Mouse (Mus musculus) ES-E14 (cell line): ENCODE measurements at regions not wholly inside any gene's neighbourhood (a gene's known extent, or its start where the extent isn't known, plus 50 kb on each side); places are given as distances from the start of the nearest gene placed in this dataset.

Source experiments
- DNase-seq: peaks from one replicate; pipeline ENCODE4 v3.0.0-alpha.2; 2013; ENCODE audit warnings: low read depth, low spot score
- H3K27ac ChIP-seq: 2 replicates; pipeline ENCODE4 v1.5.1; 2012; ENCODE audit warnings: low read depth, mild to moderate bottlenecking, low read length, moderate library complexity, mixed read lengths; ENCODE audit not compliant: poor library complexity, insufficient read depth, severe bottlenecking
- H3K36me3 ChIP-seq: 2 replicates; pipeline ENCODE4 v1.6.1; 2012; ENCODE audit warnings: mild to moderate bottlenecking, low read length, moderate library complexity, mixed read lengths; ENCODE audit not compliant: control insufficient read depth, poor library complexity, insufficient read depth, severe bottlenecking
- H3K4me1 ChIP-seq, 2 experiments: fragments of 150-350 bp in 1 of 2; sonication (generic) in 1 of 2; 2 replicates each; pipeline ENCODE4 v1.6.1; 2012; ENCODE audit warnings: low read length in 2 of 2, mild to moderate bottlenecking in 1 of 2, mixed read lengths in 1 of 2; ENCODE audit not compliant: control insufficient read depth in 2 of 2, insufficient read depth in 2 of 2, poor library complexity in 1 of 2
- H3K4me3 ChIP-seq, 2 experiments: fragments of 150-350 bp in 1 of 2; sonication (generic) in 1 of 2; 2 replicates each; pipeline ENCODE4 v1.5.1; 2012; ENCODE audit warnings: low read length in 2 of 2, low read depth in 1 of 2, mild to moderate bottlenecking in 1 of 2, mixed read lengths in 1 of 2; ENCODE audit not compliant: insufficient read depth in 1 of 2, poor library complexity in 1 of 2, severe bottlenecking in 1 of 2
- H3K9ac ChIP-seq: 2 replicates; pipeline ENCODE4 v1.6.1; 2012; ENCODE audit warnings: low read depth, mild to moderate bottlenecking, low read length, mixed read lengths; ENCODE audit not compliant: poor library complexity, insufficient read depth, severe bottlenecking
- H3K9me3 ChIP-seq: fragments of 150-350 bp; sonication (generic); 2 replicates; pipeline ENCODE4 v1.6.1; 2012; ENCODE audit warnings: low read depth, mild to moderate bottlenecking, low read length; ENCODE audit not compliant: control insufficient read depth, insufficient read depth
- CHD2 ChIP-seq: IDR thresholded peaks from 2 replicates; pipeline ENCODE4 v1.6.1; 2014; ENCODE audit warnings: mild to moderate bottlenecking, low read depth, low read length, inconsistent platforms
- HCFC1 ChIP-seq: IDR thresholded peaks from 2 replicates; pipeline ENCODE4 v1.6.1; 2012; ENCODE audit warnings: low read length, inconsistent platforms, borderline replicate concordance; ENCODE audit not compliant: insufficient read depth
- MAFK ChIP-seq: IDR thresholded peaks from 2 replicates; pipeline ENCODE4 v1.6.1; 2014; ENCODE audit warnings: mild to moderate bottlenecking, low read depth, low read length, inconsistent platforms; ENCODE audit not compliant: insufficient read depth
- ZC3H11A ChIP-seq: IDR thresholded peaks from 2 replicates; pipeline ENCODE4 v1.6.1; 2012; ENCODE audit warnings: low read depth, mild to moderate bottlenecking, inconsistent platforms, low read length, borderline replicate concordance
- ZNF384 ChIP-seq: IDR thresholded peaks from 2 replicates; pipeline ENCODE4 v1.6.1; 2012; ENCODE audit warnings: low read depth, low read length, inconsistent platforms
- in situ Hi-C, 2 experiments: fragments of 600-800 bp; cut with MboI; formaldehyde crosslinking; loops; one replicate each; pipeline ENCODE4 v1.15.1; 2025; ENCODE audit warnings: low sequenced_read_pairs in 2 of 2, inconsistent platforms in 1 of 2; ENCODE audit not compliant: unreplicated experiment in 2 of 2

- Histone ChIP-seq H3K9ac (no peak overlapping the region), H3K4me3 (no peak overlapping the region), H3K27ac (no peak overlapping the region), H3K36me3 (no peaks in the 10 kb centered on the region), H3K4me1 (no peaks in the 10 kb centered on the region), H3K9me3 (no peaks in the 10 kb centered on the region)
- DNase-seq: no peak
- in situ Hi-C loops: no loop called here
- TF ChIP-seq ZC3H11A (no peak), MAFK (no peak), ZNF384 (no peak), CHD2 (no peak), HCFC1 (no peak)
Observed at GRCm38 (mm10) chr10:125759171-125759570, 206.8 kb upstream of the Lrig3 start.

GRCm38 (mm10) chr10:125762367-125763068 lies 203.4 kb upstream of the Lrig3 start:
- DNase-seq: no peak
- in situ Hi-C loops: no loop called here
- H3K36me3 ChIP-seq: no peaks in the 10 kb centered on the region
- TF ChIP-seq MAFK (no peak), ZNF384 (no peak), CHD2 (no peak), ZC3H11A (no peak), HCFC1 (no peak)
- no peaks in the 10 kb centered on the region for H3K9me3 ChIP-seq
- no peak overlapping the region for H3K9ac ChIP-seq
- no peaks in the 10 kb centered on the region for H3K4me1 ChIP-seq
- H3K4me3 ChIP-seq: no peak overlapping the region
- no peak overlapping the region for H3K27ac ChIP-seq

DNA sequence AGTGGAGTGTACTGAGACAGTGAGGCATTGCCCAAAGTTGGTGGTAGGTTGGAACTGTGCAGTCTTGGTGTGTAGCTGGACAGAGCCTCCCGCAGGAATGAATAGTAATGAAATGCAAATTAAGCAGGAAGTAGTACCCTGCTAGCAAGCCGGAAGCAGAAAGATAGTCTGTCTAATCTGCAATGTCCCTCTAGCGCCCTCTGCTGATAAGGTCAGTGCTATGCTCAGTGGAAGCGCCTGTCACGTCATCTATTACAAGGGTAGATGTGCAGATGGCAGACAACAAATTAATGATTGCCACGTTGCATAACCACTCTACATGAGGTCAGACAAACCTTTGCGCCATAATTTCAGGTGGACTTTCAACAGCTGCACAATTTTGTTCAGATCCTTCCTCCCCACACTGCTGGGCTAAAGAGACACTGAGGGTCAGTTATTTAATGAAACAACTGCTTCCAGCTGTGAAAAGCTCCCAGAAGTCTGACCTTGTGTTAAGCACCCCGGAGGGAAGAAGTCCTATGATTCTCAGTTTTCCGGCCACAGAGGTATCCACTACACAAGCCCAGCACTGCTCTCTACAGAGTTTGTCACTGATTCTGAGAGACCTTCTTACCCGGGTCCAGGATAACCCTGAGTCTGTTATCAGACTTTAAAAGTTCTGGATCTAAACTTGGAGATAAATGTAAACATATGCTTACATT lies 201.4 kb upstream of the Lrig3 start:
- TF ChIP-seq MAFK (no peak), ZNF384 (no peak), ZC3H11A (peak; percentile 78), HCFC1 (no peak), CHD2 (no peak)
- H3K9me3 ChIP-seq: no peaks in the 10 kb centered on the region
- peak; percentile 85 for DNase-seq
- H3K9ac ChIP-seq: no peak overlapping the region
- H3K36me3 ChIP-seq: no peaks in the 10 kb centered on the region
- H3K4me3 ChIP-seq: no peak overlapping the region
- no peaks in the 10 kb centered on the region for H3K4me1 ChIP-seq
- in situ Hi-C loops: no loop called here
- no peak overlapping the region for H3K27ac ChIP-seq

DNA sequence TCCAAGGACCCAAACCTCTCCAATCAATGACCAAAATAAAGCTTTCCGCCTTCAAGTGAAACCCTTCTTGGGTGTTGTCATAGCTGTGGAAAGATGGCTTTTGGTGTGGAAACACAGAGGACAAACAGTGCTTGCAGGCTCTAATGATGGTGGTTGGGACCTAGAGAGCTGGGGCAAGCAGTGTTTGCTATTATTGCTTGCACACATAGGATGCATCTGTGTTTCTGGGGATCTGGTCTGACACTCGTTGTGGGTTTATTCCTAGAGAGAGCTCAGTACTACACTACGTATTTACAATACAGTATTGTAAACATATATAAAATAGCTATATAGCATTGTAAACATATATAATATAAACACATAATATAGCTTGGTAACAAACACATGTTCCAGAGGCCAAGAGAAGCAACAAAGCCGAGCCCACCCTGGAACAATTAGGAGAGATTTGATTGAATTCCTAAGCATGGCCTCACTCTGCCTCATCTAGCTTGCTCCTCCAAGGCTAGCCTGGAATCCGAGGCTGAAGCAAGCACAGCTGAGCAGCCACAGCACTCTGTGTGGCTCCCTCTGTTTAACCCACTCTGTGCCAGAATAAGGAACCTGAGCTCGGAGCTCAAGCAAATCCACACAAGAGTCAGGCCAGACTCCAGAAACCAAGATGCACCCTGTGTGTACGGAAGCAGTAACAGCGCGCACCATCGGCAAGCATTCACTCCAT lies 200.7 kb upstream of the Lrig3 start:
- no peaks in the 10 kb centered on the region for H3K36me3 ChIP-seq
- no peak overlapping the region for H3K4me3 ChIP-seq
- H3K27ac ChIP-seq: no peak overlapping the region
- H3K9ac ChIP-seq: no peak overlapping the region
- no peaks in the 10 kb centered on the region for H3K4me1 ChIP-seq
- in situ Hi-C loops: no loop called here
- no peak for DNase-seq
- TF ChIP-seq MAFK (no peak), ZC3H11A (no peak), ZNF384 (no peak), HCFC1 (no peak), CHD2 (no peak)
- no peaks in the 10 kb centered on the region for H3K9me3 ChIP-seq
